Mouse (Mus musculus) brown adipose tissue, adult 24 weeks (tissue): ENCODE results near the gene Zfp462. TPM values are rescaled to one million over a fixed set of nuclear protein-coding genes. Genes with fewer than 3 reads are reported as not detected.

Experiments used
- H3K27ac ChIP-seq: fragments of 200-500 bp; replicated peaks from 2 replicates; pipeline ENCODE4 v1.5.1; 2012; ENCODE audit warnings: low read depth, mild to moderate bottlenecking, low read length
- H3K4me1 ChIP-seq: fragments of 200-500 bp; 2 replicates; pipeline ENCODE4 v1.6.1; 2012; ENCODE audit warnings: low read length, mixed read lengths; ENCODE audit not compliant: control insufficient read depth, insufficient read depth, insufficient read length
- H3K4me3 ChIP-seq: fragments of 200-500 bp; 2 replicates; pipeline ENCODE4 v1.5.1; 2012; ENCODE audit warnings: low read depth, mild to moderate bottlenecking, low read length, moderate library complexity; ENCODE audit not compliant: insufficient read depth
- polyA plus RNA-seq: library from polyadenylated mRNA; stranded (reverse); fragments of >200 nt; gene quantifications from 2 replicates; pipeline ENCODE4 v1.2.4, GENCODE M21; 2012; ENCODE audit not compliant: missing spikeins, insufficient read depth, insufficient read length

Gene Zfp462
- polyA plus RNA-seq, 1 experiment, result 2.1 TPM

DNA sequence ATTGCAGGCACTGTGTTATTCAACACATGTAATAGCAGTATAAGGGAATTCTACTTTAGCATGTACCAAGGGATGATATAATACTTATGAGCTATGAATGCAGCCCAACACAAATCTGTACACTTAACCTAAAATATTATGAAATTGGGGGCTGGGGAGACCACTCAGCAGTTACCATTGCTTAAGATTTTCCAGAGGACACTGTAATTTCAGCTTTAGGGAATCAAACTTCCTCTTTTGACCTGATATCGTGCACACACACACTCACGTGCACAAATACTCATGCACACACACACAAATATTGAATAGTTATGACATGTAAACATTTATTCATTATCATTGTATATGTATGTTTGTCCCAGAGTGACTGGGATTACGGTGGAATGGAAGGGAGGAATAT lies 179.3 kb downstream of the Zfp462 start:
- H3K27ac ChIP-seq, result no peak overlapping the region
- no peak overlapping the region for H3K4me3 ChIP-seq
- H3K4me1 ChIP-seq, result peaks cover 3% of the 10 kb centered on the region; the same call in 1 of the 2 replicates

DNA sequence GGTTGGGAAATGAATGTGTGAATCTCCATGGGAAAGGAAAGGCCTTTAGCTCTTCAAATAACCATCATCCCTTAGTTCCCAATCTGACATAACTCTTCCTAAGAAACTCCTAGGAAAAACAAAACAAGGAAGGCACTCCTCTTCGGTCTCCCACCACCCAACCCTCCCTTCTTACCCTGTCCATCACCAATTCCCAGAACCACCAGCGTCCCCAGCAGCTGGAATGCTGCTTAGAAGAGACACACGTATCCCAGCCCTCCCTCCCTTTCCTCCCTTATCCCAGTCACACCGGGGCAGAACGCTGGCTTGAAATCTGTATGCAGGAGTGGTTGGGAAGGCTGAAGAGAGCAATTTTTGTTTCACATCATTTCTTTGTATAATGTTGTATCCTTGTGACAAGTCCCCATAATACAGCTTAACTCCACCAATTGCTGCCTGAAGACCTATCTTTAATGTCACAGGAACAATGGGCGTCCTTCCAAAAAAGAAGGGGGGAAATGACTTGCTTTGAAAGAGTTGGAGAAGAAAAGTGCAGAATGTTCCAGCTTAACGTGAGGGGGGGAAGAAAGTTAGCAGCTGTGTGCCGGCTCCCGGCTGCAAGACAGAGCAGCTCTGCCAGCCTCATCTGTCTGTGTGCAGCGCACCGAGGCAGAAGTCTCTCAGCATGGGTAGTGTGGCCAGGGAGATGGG lies 180.3 kb downstream of the Zfp462 start:
- Histone ChIP-seq H3K4me1 (peaks cover 3% of the 10 kb centered on the region; the same call in 1 of the 2 replicates), H3K27ac (no peak overlapping the region), H3K4me3 (no peak overlapping the region)

DNA sequence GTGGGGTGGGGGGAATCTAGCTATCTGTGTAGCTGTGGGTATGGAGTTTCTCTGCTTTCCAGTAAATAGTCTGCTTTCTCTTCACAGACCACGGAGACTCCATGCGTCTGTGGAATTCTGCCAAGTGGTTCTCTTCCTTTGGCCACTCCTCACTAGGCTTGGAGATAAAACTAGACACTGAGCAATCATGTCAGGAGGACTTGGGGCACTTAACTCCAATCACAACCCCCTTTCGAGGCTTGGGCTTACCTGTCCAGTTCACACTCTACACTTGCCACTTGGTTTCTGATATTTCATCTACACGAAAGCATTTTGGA lies 180.8 kb downstream of the Zfp462 start:
- Histone ChIP-seq H3K4me3 (no peak overlapping the region), H3K27ac (no peak overlapping the region), H3K4me1 (peaks cover 3% of the 10 kb centered on the region; the same call in 1 of the 2 replicates)

DNA sequence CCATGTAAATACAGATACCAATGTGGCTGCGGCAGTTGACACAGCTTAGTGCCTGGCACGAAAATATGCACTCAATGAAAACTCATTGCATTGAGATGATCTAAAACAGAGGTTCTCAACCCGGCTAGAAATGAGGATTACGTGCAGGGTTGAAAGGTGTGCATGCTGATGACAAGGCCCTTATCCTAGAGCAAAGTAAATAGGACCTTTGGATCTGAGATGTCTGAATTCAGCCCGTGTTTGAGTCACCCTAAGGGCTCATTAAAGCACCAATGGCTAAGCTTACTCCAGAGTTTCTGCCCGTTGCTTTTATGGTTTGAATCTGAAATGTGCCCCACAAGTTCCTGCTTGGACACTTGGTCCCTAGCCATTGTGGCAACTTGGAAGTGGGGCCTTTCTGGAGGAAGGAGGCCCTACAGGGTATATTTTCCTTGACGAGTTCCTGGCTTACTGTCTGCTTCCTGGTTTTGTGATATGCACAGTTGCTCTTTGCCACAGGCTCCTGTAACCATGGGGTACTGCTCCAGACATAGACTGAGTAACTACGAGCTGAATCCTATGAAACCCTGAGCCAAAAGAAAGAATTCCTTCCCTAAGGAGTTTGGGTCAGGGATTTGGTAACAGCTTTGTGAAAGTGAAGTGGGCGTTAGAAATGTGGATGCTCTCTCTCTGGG lies 182.5 kb downstream of the Zfp462 start:
- Histone ChIP-seq H3K27ac (no peak overlapping the region), H3K4me1 (peaks cover 3% of the 10 kb centered on the region; the same call in 1 of the 2 replicates), H3K4me3 (no peak overlapping the region)

DNA sequence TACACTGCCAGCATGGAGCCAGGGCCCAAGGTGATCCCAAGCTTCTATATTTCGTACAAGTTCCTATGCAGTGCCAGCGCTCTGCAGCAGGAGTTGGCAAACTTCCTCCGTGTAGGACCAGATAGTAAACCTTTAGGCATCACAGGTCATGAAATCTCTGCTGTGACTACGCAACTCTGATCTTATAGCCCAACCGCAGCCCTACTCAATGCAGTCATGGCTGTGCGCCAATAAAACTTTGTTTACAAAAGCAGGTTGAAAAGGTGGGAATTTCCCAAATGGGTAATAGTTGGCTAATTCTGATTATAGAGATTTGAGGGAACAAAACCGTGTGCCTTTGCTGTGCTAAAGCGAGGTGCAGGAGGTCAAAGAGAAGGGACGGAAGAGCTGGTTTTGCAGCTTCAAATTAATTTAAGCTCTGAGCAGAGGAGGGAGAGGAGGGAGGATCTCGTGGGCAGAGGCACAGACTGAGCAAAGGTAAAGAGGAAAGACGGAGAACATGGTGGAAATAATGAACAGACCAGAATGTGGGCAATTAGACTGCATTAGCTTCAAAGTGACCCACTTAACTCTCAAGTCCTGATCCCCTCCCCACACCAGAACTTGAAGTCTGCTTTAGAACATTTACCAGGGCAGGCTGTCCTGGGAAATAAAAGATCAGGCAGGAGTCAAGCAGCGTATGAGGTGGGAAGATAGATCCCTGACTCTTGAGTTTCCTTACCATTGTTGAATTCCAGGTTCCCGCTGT lies 183.4 kb downstream of the Zfp462 start:
- Histone ChIP-seq H3K4me1 (peaks cover 3% of the 10 kb centered on the region; the same call in 1 of the 2 replicates), H3K4me3 (no peak overlapping the region), H3K27ac (no peak overlapping the region)
